Mouse (Mus musculus): ENCODE data around the gene Polr2e.

GRCm38 (mm10) chr10:80078366-80078765, 38.8 kb upstream of the Polr2e start:
- no peak for TF ChIP-seq CTCF (IDR thresholded peaks at IDR 0.05; ENCODE audit: borderline replicate concordance, insufficient read depth, low read length)
- TF ChIP-seq POLR2A (IDR thresholded peaks at IDR 0.05; ENCODE audit: low read depth, low read length): no peak
